Mouse (Mus musculus): ENCODE measurements around the gene Olfr25.

Olfr25 gene

DNA sequence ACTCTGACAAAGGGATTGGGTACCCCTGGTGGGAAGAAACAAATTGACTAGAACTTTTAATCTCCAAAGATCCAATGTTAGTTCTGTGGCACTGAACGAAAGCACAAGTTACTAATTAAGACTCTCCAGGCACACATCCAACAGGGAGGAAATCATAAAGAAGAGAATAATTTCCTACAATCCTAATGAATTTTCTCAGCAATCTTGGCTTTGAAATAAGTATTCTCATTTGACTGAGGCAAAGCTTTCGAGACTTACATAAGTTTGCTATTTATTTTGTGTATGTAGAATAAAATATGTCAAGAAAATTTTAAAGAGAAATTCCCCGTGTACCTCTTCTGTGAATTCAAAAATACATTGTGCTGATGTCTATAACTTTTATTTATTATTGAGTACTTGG lies at the start of gene Olfr25:
Gene Olfr25 (plus strand): TSS at position 301 of the 400 bp plus-strand sequence.
- ATAC-seq (ENCODE audit: insufficient number of reproducible peaks, low FRiP score, low TSS enrichment) = no peak

DNA sequence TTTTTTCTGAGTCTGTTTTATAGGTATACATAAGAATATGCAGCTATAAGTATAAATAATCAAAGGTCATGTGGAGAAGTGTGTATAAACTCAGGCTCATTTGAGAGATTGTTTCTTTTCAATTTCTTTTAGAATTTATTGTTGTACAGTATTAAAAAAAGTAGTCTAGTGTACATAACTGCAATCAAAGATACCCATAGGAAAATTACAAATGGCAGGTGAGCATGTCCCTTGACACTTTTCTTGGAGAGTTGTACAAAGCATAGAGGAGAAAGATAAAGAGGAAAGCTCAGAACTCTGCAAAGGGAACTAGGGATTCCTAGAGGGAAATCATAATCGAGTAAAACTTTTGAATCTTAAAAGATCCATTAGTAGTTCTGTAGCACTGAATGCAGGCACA lies 38.1 kb upstream of the Olfr25 start, which contains the start of gene Olfr896-ps1:
Gene Olfr896-ps1 (plus strand): TSS at position 301 of the 400 bp plus-strand sequence.
- ATAC-seq (ENCODE audit: insufficient number of reproducible peaks, low FRiP score, low TSS enrichment) = no peak

DNA sequence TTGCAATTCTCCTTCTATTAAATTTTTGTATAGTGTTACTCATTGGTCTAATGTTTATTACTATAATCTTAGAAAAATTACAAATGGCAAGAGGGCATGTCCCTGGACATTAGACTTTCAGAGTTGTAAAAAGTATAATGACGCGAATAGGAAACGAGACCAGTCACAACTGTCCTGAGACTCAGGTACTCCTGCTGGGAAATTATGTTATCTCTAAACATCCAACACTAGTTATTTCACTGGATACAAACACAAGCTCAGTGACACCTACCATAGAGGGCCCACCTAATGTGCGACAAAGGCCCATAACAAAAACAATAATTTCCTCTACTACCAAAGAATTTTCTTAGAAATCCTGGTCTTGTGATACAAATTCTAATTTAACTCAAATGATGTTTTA lies 19.3 kb downstream of the Olfr25 start, which contains the start of gene Olfr898:
Gene Olfr898 (plus strand): TSS at position 301 of the 400 bp plus-strand sequence.
- no peak for ATAC-seq (ENCODE audit: insufficient number of reproducible peaks, low FRiP score, low TSS enrichment)

DNA sequence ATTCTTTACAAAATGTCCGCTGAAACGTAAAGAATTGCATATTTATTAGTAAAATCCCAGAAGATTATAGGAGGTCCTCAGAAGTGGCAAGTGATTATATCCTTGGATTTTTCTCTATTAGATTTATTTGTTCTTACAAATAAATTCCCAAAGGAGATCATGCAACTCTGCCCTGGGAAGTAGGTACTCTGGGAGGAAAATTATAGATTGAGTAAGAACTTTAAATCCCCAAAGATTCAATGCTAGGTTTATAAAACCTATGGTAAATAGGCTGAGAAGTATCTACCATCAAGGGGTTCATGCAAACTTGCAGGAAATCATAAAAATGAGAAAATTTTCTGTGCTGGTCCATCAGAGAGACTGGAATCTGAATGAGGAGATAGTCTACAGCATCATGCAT lies 37.7 kb downstream of the Olfr25 start, which contains the start of gene Olfr250:
Gene Olfr250 (plus strand): TSS at position 301 of the 400 bp plus-strand sequence.
- ATAC-seq (ENCODE audit: insufficient number of reproducible peaks, low FRiP score, low TSS enrichment) = no peak

DNA sequence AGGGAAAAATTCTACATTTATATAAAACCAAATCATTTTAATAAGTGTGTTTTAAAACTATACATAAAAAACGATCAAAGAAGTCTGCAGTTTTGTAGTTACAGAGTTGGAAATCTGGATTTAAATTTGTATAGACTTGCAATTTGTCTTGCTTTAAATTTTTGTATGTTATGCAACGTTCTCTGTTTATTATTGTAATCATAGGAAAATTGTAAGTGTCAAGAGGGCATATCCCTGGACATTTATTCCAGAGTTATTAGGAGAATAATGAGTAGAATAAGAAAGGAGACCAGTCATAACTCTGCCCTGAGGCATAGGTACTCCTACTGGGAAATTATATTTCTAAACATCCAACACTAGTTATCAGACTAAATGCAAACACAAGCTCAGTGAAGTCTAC lies 47.9 kb downstream of the Olfr25 start, which contains the start of gene Olfr251:
Gene Olfr251 (plus strand): TSS at position 301 of the 400 bp plus-strand sequence.
- ATAC-seq (ENCODE audit: insufficient number of reproducible peaks, low FRiP score, low TSS enrichment) = no peak

All from cerebellum, adult (tissue).